Mouse (Mus musculus) gastrocnemius, adult 2 months (tissue): ENCODE measurements around the gene Cntrob. TPM values are rescaled to one million over a fixed set of nuclear protein-coding genes. Genes with fewer than 3 reads are reported as not detected.

Source experiments
- DNase-seq: peaks from one replicate; pipeline ENCODE4 v3.0.0; 2022
- H3K27ac ChIP-seq: fragments of 200-600 bp; 2 replicates; pipeline ENCODE4 v1.8.1; 2022; ENCODE audit warnings: mild to moderate bottlenecking
- H3K4me3 ChIP-seq: fragments of 200-600 bp; 2 replicates; pipeline ENCODE4 v1.8.1; 2022; ENCODE audit warnings: mild to moderate bottlenecking, moderate library complexity
- CTCF ChIP-seq: fragments of 200-600 bp; IDR thresholded peaks from 2 replicates; pipeline ENCODE4 v1.8.1; 2022; ENCODE audit warnings: antibody characterized with exemption, mild to moderate bottlenecking, moderate library complexity
- intact Hi-C: fragments of 180-260 bp; cut with DNase I; formaldehyde crosslinking; loops from one replicate; pipeline ENCODE4 v1.15.1; 2025
- total RNA-seq, 2 experiments: library from RNA; stranded (reverse); gene quantifications; 2 replicates each; pipeline ENCODE4 v1.2.3; 2021

Cntrob gene
- total RNA-seq, 2 experiments from 2014 or later = 1.4 to 2.0 TPM

DNA sequence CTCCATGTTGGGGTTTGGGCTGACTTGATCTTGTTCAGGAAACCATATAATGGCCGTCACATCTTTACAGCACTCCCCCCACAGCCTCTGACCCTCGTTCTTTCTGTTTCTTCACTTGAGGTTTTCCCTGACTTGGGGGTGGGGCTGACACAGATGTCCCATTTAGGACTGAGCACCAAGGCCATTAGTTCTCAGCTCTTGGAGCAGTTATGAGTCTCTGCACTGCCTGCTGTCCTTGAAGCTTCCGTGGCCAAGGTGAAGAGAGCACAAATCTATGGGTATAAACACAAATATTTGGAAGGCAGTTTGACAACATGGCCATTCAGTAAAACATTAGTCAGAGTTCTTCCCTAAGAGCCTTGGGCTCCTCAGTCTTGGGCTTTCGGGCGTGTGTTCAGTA, 73.5 kb downstream of the Cntrob start:
- H3K27ac ChIP-seq = no peak overlapping the region
- no peak for DNase-seq
- H3K4me3 ChIP-seq = no peak overlapping the region
- intact Hi-C loops = no loop called here
- no peak for TF ChIP-seq CTCF

Other genes starting within 250 kb of the Cntrob start
- 10 to 100 TPM; 38.0 to 42.7 TPM for gene Vamp2, start 235.3 kb downstream of the Cntrob start, total RNA-seq
- 10 to 100 TPM; 68.2 to 76.8 TPM for gene Per1, start 228.6 kb downstream of the Cntrob start, total RNA-seq
- not detected for gene Hes7, start 203.4 kb downstream of the Cntrob start, total RNA-seq
- gene 9130213A22Rik, start 201.2 kb downstream of the Cntrob start, total RNA-seq = under 1 TPM in 1 of 2 experiments, not detected in 1; 0.20 TPM
- not detected for gene Aloxe3, start 197.9 kb downstream of the Cntrob start, total RNA-seq
- not detected for gene Alox12b, start 166.8 kb downstream of the Cntrob start, total RNA-seq
- gene Alox8, start 125.9 kb downstream of the Cntrob start, total RNA-seq = not detected
- gene Gucy2e, start 86.7 kb downstream of the Cntrob start, total RNA-seq = not detected
- gene Trappc1, start 205 bp upstream of the Cntrob start, total RNA-seq = 10 to 100 TPM; 37.7 to 46.4 TPM
- gene Kcnab3, start 2.5 kb upstream of the Cntrob start, total RNA-seq = not detected
- gene Rnf227, start 16.7 kb upstream of the Cntrob start, total RNA-seq = not detected
- 1 to 10 TPM; 6.8 to 9.4 TPM for gene Chd3, start 45.6 kb upstream of the Cntrob start, total RNA-seq
- gene Naa38, start 71.7 kb upstream of the Cntrob start, total RNA-seq = 10 to 100 TPM; 62.4 to 86.0 TPM
- gene Cyb5d1, start 71.9 kb upstream of the Cntrob start, total RNA-seq = 10 to 100 TPM; 34.9 to 36.0 TPM
- 1 to 10 TPM; 6.5 to 7.4 TPM for gene Tmem88, start 74.5 kb upstream of the Cntrob start, total RNA-seq
- gene Kdm6b, start 89.9 kb upstream of the Cntrob start, total RNA-seq = 10 to 100 TPM; 23.9 to 24.5 TPM
- under 1 TPM; 0.05 to 0.25 TPM for gene Dnah2, start 225.3 kb upstream of the Cntrob start, total RNA-seq
- under 1 TPM; 0.47 to 0.48 TPM for gene Efnb3, start 236.4 kb upstream of the Cntrob start, total RNA-seq